Mouse (Mus musculus) retina, postnatal 1 day (tissue): ENCODE measurements around the gene Gm13278.
"Not testable (repeated sequence)": the region's sequence is repeated elsewhere in the genome, so short reads cannot be mapped to it uniquely, and the experiment has no call there.

Experiments
- DNase-seq: peaks from one replicate; pipeline ENCODE4 v3.0.0-alpha.2; 2012

Gene Gm13278

GRCm38 (mm10) chr4:88791250-88791649, at the start of gene Gm13278:
TSS of gene Gm13278 (plus strand) at chr4:88791550.
- not testable (repeated sequence) for DNase-seq

DNA sequence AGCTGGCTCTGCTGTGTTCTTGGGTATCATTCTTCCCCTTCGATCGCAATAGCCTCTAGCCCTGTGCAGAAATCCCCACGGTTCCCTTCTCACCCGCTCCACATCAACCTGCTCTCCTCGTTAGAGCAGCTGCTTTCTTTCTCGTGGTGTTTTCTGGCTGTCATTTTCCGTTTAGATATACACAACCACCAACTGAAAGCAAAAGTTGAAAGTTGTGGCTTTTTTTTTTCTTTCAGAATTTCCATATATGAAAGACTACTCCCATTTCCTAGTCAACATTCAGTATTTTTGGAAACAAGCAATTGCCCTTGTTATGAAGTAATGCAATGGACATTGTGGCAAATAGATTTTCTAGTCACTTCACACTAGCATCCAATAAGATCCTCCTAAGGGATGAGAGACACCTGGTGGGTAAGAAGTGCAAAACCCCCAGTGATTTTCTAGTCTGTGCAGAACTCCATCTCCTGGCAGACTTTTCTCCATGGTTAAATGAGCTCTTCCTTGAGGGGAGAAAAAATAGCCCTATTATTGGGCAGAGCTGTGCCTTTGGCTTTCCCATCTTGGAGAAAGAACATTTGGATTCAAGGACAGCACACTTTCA, 48.5 kb upstream of the Gm13278 start:
- DNase-seq, result no peak

DNA sequence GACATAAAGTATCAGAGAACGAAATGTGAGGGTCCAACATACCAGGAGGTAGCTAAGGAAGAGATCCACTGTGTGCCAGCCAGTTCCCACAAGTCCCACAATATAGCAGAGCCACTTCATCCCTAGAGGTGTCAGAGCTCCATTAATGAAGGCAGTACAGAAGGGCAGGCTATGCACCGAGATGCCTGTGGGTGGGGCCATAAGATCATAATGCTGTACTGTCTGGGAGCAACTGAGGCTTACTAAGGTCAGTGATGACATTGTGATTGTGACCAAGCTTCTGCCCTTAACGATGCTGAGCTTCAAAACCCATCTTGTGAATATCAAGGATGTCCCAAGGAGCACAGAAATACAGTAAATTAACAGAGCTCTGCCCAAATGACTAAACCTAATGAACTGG, 47.1 kb upstream of the Gm13278 start:
- no peak for DNase-seq

- no peak for DNase-seq
Measured at GRCm38 (mm10) chr4:88749926-88750325, 41.4 kb upstream of the Gm13278 start.

GRCm38 (mm10) chr4:88754818-88755340, 36.5 kb upstream of the Gm13278 start, which contains the start of gene Gm13271:
TSS of gene Gm13271 (plus strand) at chr4:88754868.
- not testable (repeated sequence) for DNase-seq

DNA sequence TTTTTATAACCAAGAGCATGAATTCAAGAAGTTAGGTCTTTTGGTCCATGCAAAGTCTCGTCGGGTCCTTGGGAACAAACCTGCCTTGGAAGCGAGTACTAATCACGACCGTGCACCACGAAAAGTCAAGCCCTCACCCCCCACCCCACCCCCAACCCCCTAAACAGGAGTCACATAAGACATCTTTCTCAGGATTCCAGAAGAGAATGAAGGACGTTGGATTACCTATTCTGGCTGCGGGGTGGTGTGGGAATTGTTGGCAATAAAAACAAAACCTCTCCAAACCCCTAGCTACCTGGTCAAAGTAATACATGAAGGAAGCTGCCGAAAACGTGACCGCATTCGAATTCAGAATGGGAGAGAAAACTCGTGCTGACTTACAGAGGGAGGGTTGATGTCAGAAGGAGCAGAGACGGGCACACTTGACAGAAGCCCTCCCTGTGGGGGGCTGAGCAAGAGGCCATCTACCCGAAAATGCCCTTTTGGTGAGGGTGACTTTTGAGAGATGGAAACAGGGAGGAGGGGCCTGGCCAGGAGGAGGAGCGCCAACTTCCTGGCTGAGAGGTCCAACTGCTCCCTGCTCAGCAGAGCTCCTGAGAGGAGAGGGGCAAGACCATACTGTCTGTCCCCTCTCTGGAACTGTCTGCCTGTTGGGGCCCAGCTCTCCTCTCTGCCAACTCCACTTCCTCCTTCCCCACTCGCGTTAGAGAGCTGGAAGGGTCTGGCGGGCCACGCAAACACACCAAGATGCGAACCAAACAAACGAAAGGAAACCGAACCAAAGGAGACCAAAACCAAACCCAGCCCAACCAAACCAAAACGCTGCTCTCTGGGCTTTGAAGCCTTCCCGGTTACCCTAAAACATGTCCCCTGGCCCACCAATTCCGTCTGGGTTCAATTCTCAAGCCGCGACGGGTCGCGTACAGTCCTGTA, 34.5 kb upstream of the Gm13278 start:
- not testable (repeated sequence) for DNase-seq

GRCm38 (mm10) chr4:88757628-88758031, 33.7 kb upstream of the Gm13278 start:
- DNase-seq, result peak; percentile 94

DNA sequence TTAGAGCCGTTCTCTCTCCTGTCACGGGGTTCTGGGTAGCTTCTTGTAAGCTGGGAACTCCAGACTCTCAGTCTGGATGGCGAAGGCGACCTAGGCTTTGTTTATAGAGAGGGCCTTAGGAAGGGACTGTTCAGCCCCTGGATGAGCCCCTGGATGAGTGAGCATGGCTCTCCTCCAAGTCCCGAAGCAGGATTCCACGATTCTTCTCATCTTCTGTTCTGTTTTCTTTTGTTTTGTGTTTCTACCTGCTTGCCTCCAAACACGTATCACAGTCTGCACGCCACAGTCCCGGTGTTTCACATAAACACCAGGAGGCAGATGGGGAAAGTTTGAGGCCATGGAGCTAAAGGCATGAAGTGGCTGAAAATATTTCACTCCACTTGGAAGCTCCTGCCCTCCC, 32.6 kb upstream of the Gm13278 start:
- not testable (repeated sequence) for DNase-seq

DNA sequence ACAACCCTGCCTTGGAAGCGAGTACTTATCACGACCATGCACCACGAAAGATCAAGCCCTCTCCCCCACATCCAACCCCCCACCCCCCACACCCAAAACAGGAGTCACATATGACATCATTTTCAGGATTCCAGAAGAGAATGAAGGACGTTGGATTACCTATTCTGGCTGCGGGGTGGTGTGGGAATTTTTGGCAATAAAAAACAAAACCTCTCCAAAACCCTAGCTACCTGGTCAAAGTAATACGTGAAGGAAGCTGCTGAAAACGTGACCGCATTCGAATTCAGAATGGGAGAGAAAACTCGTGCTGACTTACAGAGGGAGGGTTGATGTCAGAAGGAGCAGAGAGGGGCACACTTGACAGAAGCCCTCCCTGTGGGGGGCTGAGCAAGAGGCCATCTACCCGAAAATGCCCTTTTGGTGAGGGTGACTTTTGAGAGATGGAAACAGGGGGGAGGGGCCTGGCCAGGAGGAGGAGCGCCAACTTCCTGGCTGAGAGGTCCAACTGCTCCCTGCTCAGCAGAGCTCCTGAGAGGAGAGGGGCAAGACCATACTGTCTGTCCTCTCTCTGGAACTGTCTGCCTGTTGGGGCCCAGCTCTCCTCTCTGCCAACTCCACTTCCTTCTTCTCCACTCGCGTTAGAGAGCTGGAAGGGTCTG, 31.6 kb upstream of the Gm13278 start, which contains the start of gene Gm13283:
Gm13283 (plus strand) TSS at position 510 of the 659 bp plus-strand sequence.
- not testable (repeated sequence) for DNase-seq

DNA sequence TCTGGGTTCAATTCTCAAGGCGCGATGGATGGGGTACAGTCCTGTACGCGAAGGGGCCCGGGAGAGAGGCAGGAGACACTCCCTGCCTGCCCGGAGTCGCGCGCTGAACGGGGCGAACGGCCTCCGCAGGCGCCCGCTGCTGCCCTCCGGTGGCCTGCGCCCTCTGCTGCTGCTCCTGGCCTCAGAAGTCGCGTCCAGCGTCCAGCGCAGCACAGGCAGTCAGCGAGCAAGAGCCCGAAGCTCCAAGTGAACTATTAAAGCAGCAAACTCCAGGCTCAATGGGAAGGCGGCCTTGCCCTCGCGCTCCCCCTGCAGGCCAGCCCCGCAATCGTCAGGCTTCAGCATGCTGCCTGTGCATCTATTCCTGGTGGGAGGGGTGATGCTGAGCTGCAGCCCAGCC, 30.9 kb upstream of the Gm13278 start:
- peak; percentile 91 for DNase-seq

DNA sequence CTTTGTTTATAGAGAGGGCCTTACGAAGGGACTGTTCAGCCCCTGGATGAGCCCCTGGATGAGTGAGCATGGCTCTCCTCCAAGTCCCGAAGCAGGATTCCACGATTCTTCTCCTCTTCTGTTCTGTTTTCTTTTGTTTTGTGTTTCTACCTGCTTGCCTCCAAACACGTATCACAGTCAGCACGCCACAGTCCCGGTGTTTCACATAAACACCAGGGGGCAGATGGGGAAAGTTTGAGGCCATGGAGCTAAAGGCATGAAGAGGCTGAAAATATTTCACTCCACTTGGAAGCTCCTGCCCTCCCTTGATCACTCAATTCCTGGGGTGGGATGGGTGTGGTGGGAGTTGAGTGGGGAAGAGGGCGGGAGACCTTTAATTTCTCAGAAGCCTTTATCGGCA, 29.6 kb upstream of the Gm13278 start:
- DNase-seq, result not testable (repeated sequence)

DNA sequence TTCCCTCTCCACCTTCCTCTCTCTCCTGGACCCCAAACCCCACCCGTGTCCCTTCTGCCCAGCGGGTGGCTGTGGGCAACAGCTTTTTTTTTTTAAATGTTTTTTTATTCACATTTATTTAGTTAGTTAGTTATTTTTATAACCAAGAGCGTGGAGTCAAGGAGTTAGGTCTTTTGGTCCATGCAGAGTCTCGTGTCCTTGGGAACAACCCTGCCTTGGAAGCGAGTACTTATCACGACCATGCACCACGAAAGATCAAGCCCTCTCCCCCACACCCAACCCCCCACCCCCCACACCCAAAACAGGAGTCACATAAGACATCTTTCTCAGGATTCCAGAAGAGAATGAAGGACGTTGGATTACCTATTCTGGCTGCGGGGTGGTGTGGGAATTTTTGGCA, 29.0 kb upstream of the Gm13278 start:
- not testable (repeated sequence) for DNase-seq

GRCm38 (mm10) chr4:88763384-88764018, 27.8 kb upstream of the Gm13278 start:
- DNase-seq, result peak; percentile 89

DNA sequence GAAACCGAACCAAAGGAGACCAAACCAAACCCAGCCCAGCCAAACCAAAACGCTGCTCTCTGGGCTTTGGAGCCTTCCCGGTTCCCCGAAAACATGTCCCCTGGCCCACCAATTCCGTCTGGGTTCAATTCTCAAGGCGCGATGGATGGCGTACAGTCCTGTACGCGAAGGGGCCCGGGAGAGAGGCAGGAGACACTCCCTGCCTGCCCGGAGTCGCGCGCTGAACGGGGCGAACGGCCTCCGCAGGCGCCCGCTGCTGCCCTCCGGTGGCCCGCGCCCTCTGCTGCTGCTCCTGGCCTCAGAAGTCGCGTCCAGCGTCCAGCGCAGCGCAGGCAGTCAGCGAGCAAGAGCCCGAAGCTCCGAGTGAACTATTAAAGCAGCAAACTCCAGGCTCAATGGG, 17.8 kb upstream of the Gm13278 start, which contains the start of gene Gm13290:
Gm13290 (plus strand) TSS at position 301 of the 400 bp plus-strand sequence.
- DNase-seq, result not testable (repeated sequence)

- not testable (repeated sequence) for DNase-seq
Measured at GRCm38 (mm10) chr4:88776622-88777021, 14.7 kb upstream of the Gm13278 start, which contains the start of gene Gm13289. TSS of gene Gm13289 (plus strand) at chr4:88776922.

DNA sequence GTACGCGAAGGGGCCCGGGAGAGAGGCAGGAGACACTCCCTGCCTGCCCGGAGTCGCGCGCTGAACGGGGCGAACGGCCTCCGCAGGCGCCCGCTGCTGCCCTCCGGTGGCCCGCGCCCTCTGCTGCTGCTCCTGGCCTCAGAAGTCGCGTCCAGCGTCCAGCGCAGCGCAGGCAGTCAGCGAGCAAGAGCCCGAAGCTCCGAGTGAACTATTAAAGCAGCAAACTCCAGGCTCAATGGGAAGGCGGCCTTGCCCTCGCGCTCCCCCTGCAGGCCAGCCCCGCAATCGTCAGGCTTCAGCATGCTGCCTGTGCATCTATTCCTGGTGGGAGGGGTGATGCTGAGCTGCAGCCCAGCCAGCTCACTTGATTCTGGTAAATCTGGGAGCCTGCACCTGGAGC, 11.8 kb upstream of the Gm13278 start, which contains the start of gene Gm13272:
Gm13272 (plus strand) TSS at position 301 of the 400 bp plus-strand sequence.
- not testable (repeated sequence) for DNase-seq

GRCm38 (mm10) chr4:88780320-88780719, 11.0 kb upstream of the Gm13278 start:
- not testable (repeated sequence) for DNase-seq

- not testable (repeated sequence) for DNase-seq
Measured at GRCm38 (mm10) chr4:88781831-88782230, 9.5 kb upstream of the Gm13278 start, which contains the start of gene Ifnz. TSS of gene Ifnz (plus strand) at chr4:88782131.

DNA sequence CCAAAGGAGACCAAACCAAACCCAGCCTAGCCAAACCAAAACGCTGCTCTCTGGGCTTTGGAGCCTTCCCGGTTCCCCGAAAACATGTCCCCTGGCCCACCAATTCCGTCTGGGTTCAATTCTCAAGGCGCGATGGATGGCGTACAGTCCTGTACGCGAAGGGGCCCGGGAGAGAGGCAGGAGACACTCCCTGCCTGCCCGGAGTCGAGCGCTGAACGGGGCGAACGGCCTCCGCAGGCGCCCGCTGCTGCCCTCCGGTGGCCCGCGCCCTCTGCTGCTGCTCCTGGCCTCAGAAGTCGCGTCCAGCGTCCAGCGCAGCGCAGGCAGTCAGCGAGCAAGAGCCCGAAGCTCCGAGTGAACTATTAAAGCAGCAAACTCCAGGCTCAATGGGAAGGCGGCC, 9.0 kb upstream of the Gm13278 start:
- not testable (repeated sequence) for DNase-seq

- not testable (repeated sequence) for DNase-seq
Measured at GRCm38 (mm10) chr4:88785409-88785808, 5.9 kb upstream of the Gm13278 start, which contains the start of gene Gm13276. TSS of gene Gm13276 (plus strand) at chr4:88785709.

- DNase-seq, result not testable (repeated sequence)
Measured at GRCm38 (mm10) chr4:88788402-88788801, 2.9 kb upstream of the Gm13278 start, which contains the start of gene Gm13277. TSS of gene Gm13277 (plus strand) at chr4:88788632.
